In the genomic region with DNA sequence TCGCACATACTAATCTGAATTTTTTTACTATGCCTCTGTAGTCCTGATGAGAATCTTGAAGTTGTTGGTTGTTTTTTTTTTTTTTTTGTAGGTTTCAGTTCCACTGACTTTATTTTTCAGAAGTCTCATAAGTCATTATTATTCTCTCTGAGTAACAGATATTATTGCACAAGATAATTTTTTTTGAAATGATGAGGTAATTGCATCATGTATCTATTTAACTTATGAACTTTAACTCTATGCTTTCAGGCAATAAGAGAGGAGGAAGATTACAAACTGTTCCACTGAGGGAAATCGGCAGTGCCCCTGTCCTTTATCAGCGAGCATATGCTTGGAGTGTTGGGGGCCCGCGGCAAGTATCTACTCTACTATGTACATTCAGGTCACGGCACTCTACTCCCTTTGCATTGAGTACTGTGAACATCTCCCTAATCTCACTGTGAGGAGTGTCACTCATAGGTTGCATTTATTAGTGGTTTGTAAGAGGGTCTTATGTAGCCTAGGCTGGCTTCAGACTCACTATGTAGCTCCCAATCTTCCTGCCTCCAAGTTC, we compare ENCODE assay signal across 38 mouse cellular contexts. TPM values are rescaled to one million over a fixed set of nuclear protein-coding genes. Genes with fewer than 3 reads are reported as not detected.
A peak's percentile ranks its signal among the peaks of the same experiment; 100 is the strongest.
DNase-seq lines count a peak whose midpoint lies in the region; ATAC-seq lines count a peak whose summit lies in the region.
"Had no signal": no experiment of that assay in that cellular context is flagged by ENCODE, and none has a peak within 500 bp of the region (broad histone marks: within the 10 kb centered on the region; RNA-seq: fewer than 3 reads in every experiment).

No protein-coding gene starts in this region.

- H3K9ac ChIP-seq in liver, embryonic 11.5 days (ENCODE audit: low read depth, low read length), result no peak overlapping the region
- 0 out of 2 replicates have a peak overlapping the region, but pooled peaks have one; percentile 31 for H3K9ac ChIP-seq in liver, embryonic 16.5 days (ENCODE audit: low read depth, low read length)
- H3K9ac ChIP-seq in hindbrain, embryonic 13.5 days, result no peak overlapping the region
- H3K9ac ChIP-seq: embryonic facial prominence, embryonic 13.5 days; forebrain, embryonic 13.5 days; heart, embryonic 15.5 days; hindbrain, embryonic 12.5 days; neural tube, embryonic 15.5 days had no signal

- H3K4me1 ChIP-seq in erythroblast, embryonic 14.5 days (ENCODE audit: control insufficient read depth), result peaks cover 25% of the 10 kb centered on the region
- H3K4me1 ChIP-seq in liver, embryonic 11.5 days (replicated peaks; ENCODE audit: control insufficient read depth, insufficient read depth, low read length), result no peaks in the 10 kb centered on the region
- H3K4me1 ChIP-seq in liver, embryonic 16.5 days (ENCODE audit: control insufficient read depth, low read depth, low read length), result peaks cover 3% of the 10 kb centered on the region; the same call in 1 of the 2 replicates
- H3K4me1 ChIP-seq in hindbrain, embryonic 13.5 days (replicated peaks), result no peaks in the 10 kb centered on the region
- H3K4me1 ChIP-seq: embryonic facial prominence, embryonic 13.5 days; forebrain, embryonic 13.5 days; heart, embryonic 10.5 days; heart, embryonic 15.5 days; hindbrain, embryonic 12.5 days; neural tube, embryonic 15.5 days had no signal

- no peaks in the 10 kb centered on the region for H3K27me3 ChIP-seq in erythroblast, embryonic 14.5 days (ENCODE audit: control insufficient read depth)
- H3K27me3 ChIP-seq in liver, embryonic 11.5 days (replicated peaks; ENCODE audit: control insufficient read depth, insufficient read depth, low read length), result no peaks in the 10 kb centered on the region
- no peaks in the 10 kb centered on the region for H3K27me3 ChIP-seq in liver, embryonic 16.5 days (ENCODE audit: control insufficient read depth, insufficient read depth, low read depth, low read length)
- H3K27me3 ChIP-seq in hindbrain, embryonic 13.5 days, result no peaks in the 10 kb centered on the region
- H3K27me3 ChIP-seq: CH12.LX; embryonic facial prominence, embryonic 13.5 days; forebrain, embryonic 13.5 days; heart, embryonic 15.5 days; hindbrain, embryonic 12.5 days; neural tube, embryonic 15.5 days; Patski had no signal

- WGBS in liver, embryonic 11.5 days, result 59% methylated on average over 6 of the region's 6 CpGs
- WGBS in liver, embryonic 16.5 days (ENCODE audit: insufficient replicate concordance), result 35% methylated on average over 6 of the region's 6 CpGs
- 97% methylated on average over 6 of the region's 6 CpGs for WGBS in hindbrain, embryonic 13.5 days

- H3K27ac ChIP-seq in liver, embryonic 11.5 days (ENCODE audit: low read depth, low read length), result peak overlapping the region; percentile 66; the same call in 1 of the 2 replicates
- peak overlapping the region; percentile 55 for H3K27ac ChIP-seq in liver, embryonic 16.5 days (ENCODE audit: low read length)
- H3K27ac ChIP-seq in hindbrain, embryonic 13.5 days, result no peak overlapping the region
- H3K27ac ChIP-seq: embryonic facial prominence, embryonic 13.5 days; forebrain, embryonic 13.5 days; heart, embryonic 10.5 days; heart, embryonic 15.5 days; hindbrain, embryonic 12.5 days; macrophage; neural tube, embryonic 15.5 days had no signal

- no peaks in the 10 kb centered on the region for H3K9me3 ChIP-seq in erythroblast, embryonic 14.5 days (ENCODE audit: control insufficient read depth, low read length)
- H3K9me3 ChIP-seq in liver, embryonic 11.5 days (ENCODE audit: control insufficient read depth, low read length), result no peaks in the 10 kb centered on the region
- no peaks in the 10 kb centered on the region; the same call in 1 of the 2 replicates for H3K9me3 ChIP-seq in liver, embryonic 16.5 days (replicated peaks; ENCODE audit: control insufficient read depth, low read length)
- no peaks in the 10 kb centered on the region for H3K9me3 ChIP-seq in hindbrain, embryonic 13.5 days
- H3K9me3 ChIP-seq: embryonic facial prominence, embryonic 13.5 days; forebrain, embryonic 13.5 days; heart, embryonic 10.5 days; heart, embryonic 15.5 days; hindbrain, embryonic 12.5 days; neural tube, embryonic 15.5 days had no signal

- peak overlapping the region; percentile 22 for H3K4me3 ChIP-seq in erythroblast, embryonic 14.5 days (replicated peaks)
- no peak overlapping the region for H3K4me3 ChIP-seq in liver, embryonic 11.5 days (ENCODE audit: low read depth, low read length)
- H3K4me3 ChIP-seq in liver, embryonic 16.5 days (ENCODE audit: low read depth, low read length), result no peak overlapping the region
- H3K4me3 ChIP-seq in hindbrain, embryonic 13.5 days, result no peak overlapping the region
- H3K4me3 ChIP-seq: embryonic facial prominence, embryonic 13.5 days; forebrain, embryonic 13.5 days; heart, embryonic 10.5 days; heart, embryonic 15.5 days; hindbrain, embryonic 12.5 days; neural tube, embryonic 15.5 days had no signal

- no peak for ATAC-seq in erythroblast, adult 5-6 weeks (replicated peaks; ENCODE audit: low FRiP score, poor library complexity, severe bottlenecking)
- ATAC-seq in liver, embryonic 11.5 days (replicated peaks; ENCODE audit: low FRiP score), result peak; percentile 97
- peak; percentile 98 for ATAC-seq in liver, embryonic 16.5 days (ENCODE audit: low read depth)
- no peak for ATAC-seq in hindbrain, embryonic 13.5 days (ENCODE audit: low FRiP score)
- no peak for ATAC-seq in activated CD4-positive, CD25-positive, alpha-beta regulatory T cell, adult 4 months
- ATAC-seq: forebrain, embryonic 13.5 days; intestine, embryonic 16.5 days; lung, postnatal 0 days; Patski had no signal

- H3K36me3 ChIP-seq in erythroblast, embryonic 14.5 days (ENCODE audit: control insufficient read depth), result no peaks in the 10 kb centered on the region
- H3K36me3 ChIP-seq in liver, embryonic 11.5 days (ENCODE audit: control insufficient read depth, insufficient read depth, low read length), result no peaks in the 10 kb centered on the region
- no peaks in the 10 kb centered on the region for H3K36me3 ChIP-seq in liver, embryonic 16.5 days (ENCODE audit: control insufficient read depth, insufficient read depth)
- no peaks in the 10 kb centered on the region for H3K36me3 ChIP-seq in hindbrain, embryonic 13.5 days
- H3K36me3 ChIP-seq: embryonic facial prominence, embryonic 13.5 days; heart, embryonic 10.5 days; heart, embryonic 15.5 days; hindbrain, embryonic 12.5 days; neural tube, embryonic 15.5 days had no signal

- no peak overlapping the region for H3K4me2 ChIP-seq in liver, embryonic 11.5 days
- H3K4me2 ChIP-seq in liver, embryonic 16.5 days (ENCODE audit: low read depth, low read length), result peak overlapping the region; percentile 30
- H3K4me2 ChIP-seq in hindbrain, embryonic 13.5 days, result no peak overlapping the region
- H3K4me2 ChIP-seq: embryonic facial prominence, embryonic 13.5 days; forebrain, embryonic 13.5 days; heart, embryonic 15.5 days; hindbrain, embryonic 12.5 days; neural tube, embryonic 15.5 days had no signal

- DNase-seq in liver, embryonic 11.5 days (ENCODE audit: low spot score), result no peak
- no peak for DNase-seq in adrenal gland, adult 8-10 months
- DNase-seq: adrenal gland, postnatal 25 days; cerebellum, adult 9-10 months; embryo, embryonic 11 days; gastrocnemius, postnatal 14 days; kidney, adult 8-10 months; kidney, postnatal 10 days; layer of hippocampus, postnatal 36 days; lung, adult 18-20 months; midbrain, embryonic 14.5 days; retina, postnatal 1 day; right cerebral cortex, postnatal 14 days; thymus, postnatal 14 days had no signal

RNA-seq across cellular contexts. Expression of gene Ltv1, which starts 8.8 kb away (rescaled TPM):
- 0.59 and 0.91 TPM in 2 replicates for polyA plus RNA-seq in erythroblast, embryonic 14.5 days (2012)
- 15.7 and 26.3 TPM in 2 replicates for total RNA-seq in erythroblast, adult 5-6 weeks (2015; ENCODE audit: low replicate concordance)
- total RNA-seq in erythroblast, adult 5-6 weeks (2017; ENCODE audit: low replicate concordance), result 6.4 and 7.6 TPM in 2 replicates
- polyA plus RNA-seq in liver, embryonic 11.5 days (2014; fragmentation: Nextera tagmentation; extraction: Ambion mirVana), result 92.6 and 102 TPM in 2 replicates
- polyA plus RNA-seq in liver, embryonic 16.5 days (2015; fragmentation: Nextera tagmentation; extraction: Ambion mirVana), result 21.5 and 23.2 TPM in 2 replicates
- 10 to 100 TPM; 34.7 to 46.0 (median 40.2) TPM for total RNA-seq in adrenal gland, adult 8-10 months (2022)
- 36.5 and 40.8 TPM in 2 replicates for polyA plus RNA-seq in hindbrain, embryonic 13.5 days (2015; fragmentation: Nextera tagmentation; extraction: Ambion mirVana)
- 10 to 100 TPM; 37.0 to 37.4 TPM for polyA plus RNA-seq in activated CD4-positive, CD25-positive, alpha-beta regulatory T cell, adult 4 months (2017; shearing (Covaris generic))

RNA-seq across cellular contexts. Expression of gene Zc2hc1b, which starts 24.0 kb away (rescaled TPM):
- not detected in 2 replicates for polyA plus RNA-seq in erythroblast, embryonic 14.5 days (2012)
- total RNA-seq in erythroblast, adult 5-6 weeks (2015; ENCODE audit: low replicate concordance), result not detected in 2 replicates
- total RNA-seq in erythroblast, adult 5-6 weeks (2017; ENCODE audit: low replicate concordance), result not detected in 2 replicates
- polyA plus RNA-seq in liver, embryonic 11.5 days (2014; fragmentation: Nextera tagmentation; extraction: Ambion mirVana), result not detected in 2 replicates
- polyA plus RNA-seq in liver, embryonic 16.5 days (2015; fragmentation: Nextera tagmentation; extraction: Ambion mirVana), result not detected in 2 replicates
- not detected for total RNA-seq in adrenal gland, adult 8-10 months (2022)
- not detected in 2 replicates for polyA plus RNA-seq in hindbrain, embryonic 13.5 days (2015; fragmentation: Nextera tagmentation; extraction: Ambion mirVana)
- not detected for polyA plus RNA-seq in activated CD4-positive, CD25-positive, alpha-beta regulatory T cell, adult 4 months (2017; shearing (Covaris generic))
- total RNA-seq: adrenal gland, postnatal 25 days; CH12.LX; ES-E14; gastrocnemius, postnatal 14 days; heart, postnatal 25 days; layer of hippocampus, postnatal 36 days had no signal
- polyA plus RNA-seq: C2C12; embryonic facial prominence, embryonic 13.5 days; forebrain, embryonic 13.5 days; heart, embryonic 10.5 days; heart, embryonic 15.5 days; hindbrain, embryonic 12.5 days; intestine, embryonic 16.5 days; large intestine, adult 2 months; limb, embryonic 11.5 days; lung, postnatal 0 days; macrophage; midbrain, embryonic 14.5 days; neural tube, embryonic 15.5 days; Patski; small intestine, adult 2 months; stomach, embryonic 14.5 days; urinary bladder, adult 2 months had no signal

Comparison
In these comparisons a context has a peak if more than half of its experiments do, and no peak if none do; other contexts are left out.
1. ATAC-seq: peak in liver, embryonic 11.5 days (single experiment) and liver, embryonic 16.5 days (single experiment); none in erythroblast, adult 5-6 weeks (single experiment), hindbrain, embryonic 13.5 days (single experiment) and activated CD4-positive, CD25-positive, alpha-beta regulatory T cell, adult 4 months (single experiment).
2. RNA of gene Ltv1, which starts 8.8 kb away (polyA plus RNA-seq): 92.6 to 102 TPM in liver, embryonic 11.5 days, 37.0 to 37.4 TPM in activated CD4-positive, CD25-positive, alpha-beta regulatory T cell, adult 4 months, 36.5 to 40.8 TPM in hindbrain, embryonic 13.5 days and 21.5 to 23.2 TPM in liver, embryonic 16.5 days; 0.59 to 0.91 TPM in erythroblast, embryonic 14.5 days; every median in the first group is over 10 times any median in the second.